Mouse (Mus musculus): Measurements from ENCODE around the gene Slc6a6.

Gene Slc6a6

GRCm38 (mm10) chr6:91773951-91774350 is 90.1 kb downstream of the Slc6a6 start:
- DNase-seq (ENCODE audit: low spot score in 2 of 2), result no peak

DNA sequence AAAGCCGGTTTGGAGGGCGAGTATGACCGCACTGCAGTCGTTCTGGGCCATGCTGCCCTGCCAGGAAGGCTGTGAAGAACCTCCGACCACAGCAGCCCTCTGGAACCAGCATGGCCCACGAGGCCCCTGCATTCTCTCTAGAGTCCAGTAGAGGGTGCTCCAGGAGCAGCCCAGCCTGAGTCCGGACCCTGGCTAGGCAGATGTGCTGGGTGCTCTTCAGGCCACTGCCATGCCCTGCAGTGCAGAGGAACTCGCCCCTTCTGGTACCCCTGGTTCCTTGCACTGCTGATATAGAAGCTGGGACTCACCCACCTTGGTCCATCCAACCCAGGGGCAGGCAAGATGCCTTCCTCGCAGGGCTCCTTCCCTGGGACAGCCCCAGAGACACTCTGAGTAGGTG is 92.7 kb downstream of the Slc6a6 start:
- DNase-seq (ENCODE audit: low spot score in 2 of 2), result peak in 1 of 2 experiments; percentile 70

DNA sequence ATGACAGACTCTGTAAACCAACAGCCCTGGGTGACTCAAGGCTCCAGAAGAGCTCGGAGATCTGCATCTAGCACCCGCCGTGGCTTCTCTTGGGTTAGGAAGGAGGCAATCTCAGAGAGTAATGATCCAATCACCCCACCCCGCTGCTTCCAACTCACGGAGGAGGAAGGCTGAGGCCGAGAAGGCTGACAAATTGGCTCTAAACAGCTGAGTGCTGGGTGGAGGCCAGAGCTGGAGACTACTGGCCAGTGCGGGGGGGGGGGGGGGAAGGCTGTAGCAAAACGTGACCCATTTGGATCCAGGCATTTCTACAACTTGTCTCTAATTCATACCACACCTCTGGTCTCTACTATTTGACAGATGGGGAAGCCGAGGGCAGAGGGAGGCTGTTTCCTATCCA is 95.4 kb downstream of the Slc6a6 start:
- no peak for DNase-seq (ENCODE audit: low spot score in 2 of 2)

- DNase-seq (ENCODE audit: low spot score in 2 of 2), result no peak
Measured at GRCm38 (mm10) chr6:91785018-91785417, 101.2 kb downstream of the Slc6a6 start.

DNA sequence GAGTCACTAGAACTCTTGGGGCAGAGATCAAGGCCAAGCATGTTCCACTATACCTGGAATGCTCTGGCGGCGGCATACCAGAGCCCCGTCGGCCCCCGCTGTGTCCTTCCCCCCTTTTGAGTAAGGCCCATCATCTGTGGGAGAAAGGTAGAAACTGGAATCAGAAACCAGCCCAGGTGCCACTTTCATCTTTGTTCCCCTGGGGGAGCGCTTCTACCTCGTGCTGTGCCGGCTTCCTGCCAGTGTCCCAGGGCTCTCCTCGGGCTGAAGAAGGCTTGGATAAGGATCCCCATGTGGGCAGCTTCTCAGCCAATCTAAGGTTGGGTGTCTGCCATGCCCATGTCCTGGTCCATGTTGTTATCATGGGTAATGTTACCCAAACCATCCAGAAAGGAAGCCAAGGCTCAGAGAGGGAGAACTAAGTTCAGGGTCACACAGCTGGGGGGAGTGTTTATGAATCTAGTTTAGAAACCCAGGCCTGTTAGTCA is 104.5 kb downstream of the Slc6a6 start:
- no peak for DNase-seq (ENCODE audit: low spot score in 2 of 2)

- DNase-seq (ENCODE audit: low spot score in 2 of 2), result no peak
Measured at GRCm38 (mm10) chr6:91795640-91796039, 111.8 kb downstream of the Slc6a6 start.

DNA sequence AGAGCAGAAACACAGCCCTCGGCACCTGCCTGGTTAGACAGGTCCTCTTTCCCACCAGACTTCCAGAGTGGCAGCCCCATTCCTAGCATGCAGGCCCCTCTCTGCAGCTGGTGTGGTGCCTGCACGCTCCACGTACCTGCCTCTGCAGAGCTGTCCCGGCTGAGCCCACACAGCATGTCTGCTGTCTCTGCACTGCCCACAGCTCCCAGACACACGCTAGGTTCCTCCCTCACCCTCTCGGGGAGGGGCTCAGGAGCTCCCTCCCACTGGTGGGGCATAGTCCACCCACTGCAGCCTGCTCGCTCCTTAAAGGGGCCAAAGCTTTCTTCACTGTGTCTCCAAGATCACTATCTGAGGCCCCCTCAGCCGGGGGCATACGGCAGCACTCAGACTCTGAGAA is 112.2 kb downstream of the Slc6a6 start:
- no peak for DNase-seq (ENCODE audit: low spot score in 2 of 2)

DNA sequence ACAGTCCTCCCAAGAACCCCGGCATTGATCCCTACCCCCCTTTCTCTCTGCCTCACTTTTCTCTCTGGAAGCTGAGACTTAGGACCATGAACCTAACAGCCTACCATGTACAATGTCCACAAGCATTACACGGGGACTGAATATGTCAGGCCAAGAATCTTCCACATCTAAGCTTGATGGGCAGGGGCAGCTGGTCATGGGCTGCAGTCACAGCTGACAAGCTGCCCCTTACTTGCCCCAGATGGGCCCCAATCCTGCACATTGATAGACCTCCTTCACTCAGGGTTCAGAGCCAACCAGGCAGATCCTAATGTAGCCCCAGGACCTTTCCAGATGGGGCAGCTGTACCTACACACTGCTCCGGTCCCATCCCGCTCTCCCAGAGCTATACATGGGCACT is 112.9 kb downstream of the Slc6a6 start:
- no peak for DNase-seq (ENCODE audit: low spot score in 2 of 2)

GRCm38 (mm10) chr6:91798496-91798895 is 114.6 kb downstream of the Slc6a6 start:
- peak; percentile 45 to 68 for DNase-seq (ENCODE audit: low spot score in 2 of 2)

DNA sequence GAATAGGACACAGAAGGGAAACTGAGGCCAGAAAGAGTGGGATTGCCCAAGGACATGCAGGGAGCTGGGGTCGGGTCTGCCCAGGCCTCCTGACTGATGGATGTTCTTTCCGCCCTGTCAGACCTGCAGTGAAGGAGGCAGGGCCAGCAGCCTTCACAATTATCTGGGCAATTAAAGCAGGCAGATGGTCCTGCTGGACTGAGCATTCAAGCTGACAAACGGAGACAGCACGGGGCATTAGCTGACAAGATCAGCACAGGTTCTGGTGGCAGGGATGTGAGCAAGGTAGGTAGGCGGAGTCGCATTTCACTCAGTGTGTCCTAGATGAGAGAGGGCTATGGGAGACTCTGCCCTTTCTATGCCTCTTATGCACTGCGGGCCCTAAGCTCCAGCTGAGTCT is 120.3 kb downstream of the Slc6a6 start:
- no peak for DNase-seq (ENCODE audit: low spot score in 2 of 2)

- peak; percentile 69 to 73 for DNase-seq (ENCODE audit: low spot score in 2 of 2)
Measured at GRCm38 (mm10) chr6:91807169-91807568, 123.3 kb downstream of the Slc6a6 start.

- no peak for DNase-seq (ENCODE audit: low spot score in 2 of 2)
Measured at GRCm38 (mm10) chr6:91808022-91808421, 124.2 kb downstream of the Slc6a6 start.

Measured in right cerebral cortex, postnatal 10 days (tissue).